Mouse (Mus musculus): ENCODE measurements at regions not wholly inside any gene's neighbourhood (a gene's known extent, or its start where the extent isn't known, plus 50 kb on each side); places are given as distances from the start of the nearest gene placed in this dataset.
A peak's percentile ranks its signal among the peaks of the same experiment; 100 is the strongest.

- DNase-seq, result no peak
Measured at GRCm38 (mm10) chr5:133676791-133677450, 422.6 kb upstream of the Castor2 start.

GRCm38 (mm10) chr5:133675636-133676035, 423.9 kb upstream of the Castor2 start:
- DNase-seq, result no peak

- no peak for DNase-seq
Measured at GRCm38 (mm10) chr5:133666473-133666872, 433.0 kb upstream of the Castor2 start.

GRCm38 (mm10) chr5:133662474-133663256, 436.8 kb upstream of the Castor2 start:
- peak; percentile 40 for DNase-seq

GRCm38 (mm10) chr5:133660351-133660750, 439.2 kb upstream of the Castor2 start:
- no peak for DNase-seq

GRCm38 (mm10) chr5:133656837-133657236, 442.7 kb upstream of the Castor2 start:
- DNase-seq, result peak; percentile 64

- DNase-seq, result peak; percentile 61
Measured at GRCm38 (mm10) chr5:133653431-133653830, 446.1 kb upstream of the Castor2 start.

- no peak for DNase-seq
Measured at GRCm38 (mm10) chr5:133650246-133650645, 449.3 kb upstream of the Castor2 start.

- no peak for DNase-seq
Measured at GRCm38 (mm10) chr5:133645696-133646195, 453.8 kb upstream of the Castor2 start.

GRCm38 (mm10) chr5:133643326-133643725, 456.2 kb upstream of the Castor2 start:
- DNase-seq, result no peak

GRCm38 (mm10) chr5:133634481-133634880, 465.0 kb upstream of the Castor2 start:
- no peak for DNase-seq

GRCm38 (mm10) chr5:133631812-133632211, 467.7 kb upstream of the Castor2 start:
- DNase-seq, result no peak

- DNase-seq, result no peak
Measured at GRCm38 (mm10) chr5:133619347-133619746, 480.2 kb upstream of the Castor2 start.

GRCm38 (mm10) chr5:133601241-133601739, 498.2 kb upstream of the Castor2 start:
- peak; percentile 76 for DNase-seq

GRCm38 (mm10) chr5:133600630-133601029, 498.9 kb upstream of the Castor2 start:
- peak; percentile 37 for DNase-seq

GRCm38 (mm10) chr5:133598105-133598504, 501.4 kb upstream of the Castor2 start:
- peak; percentile 60 for DNase-seq

- DNase-seq, result no peak
Measured at GRCm38 (mm10) chr5:133586492-133586891, 513.0 kb upstream of the Castor2 start.

- peak; percentile 68 for DNase-seq
Measured at GRCm38 (mm10) chr5:133585181-133585580, 514.3 kb upstream of the Castor2 start.

- DNase-seq, result no peak
Measured at GRCm38 (mm10) chr5:133576595-133576994, 522.9 kb upstream of the Castor2 start.

- peak; percentile 58 for DNase-seq
Measured at GRCm38 (mm10) chr5:133569096-133569495, 530.4 kb upstream of the Castor2 start.

GRCm38 (mm10) chr5:133566506-133566905, 533.0 kb upstream of the Castor2 start:
- peak; percentile 40 for DNase-seq

GRCm38 (mm10) chr5:133550657-133551056, 548.9 kb upstream of the Castor2 start:
- DNase-seq, result no peak

GRCm38 (mm10) chr5:133542217-133542616, 557.3 kb upstream of the Castor2 start:
- DNase-seq, result no peak

GRCm38 (mm10) chr5:133532678-133533077, 566.8 kb upstream of the Castor2 start:
- DNase-seq, result no peak
